8 mouse cellular contexts compared by ENCODE assay signal in the genomic region with DNA sequence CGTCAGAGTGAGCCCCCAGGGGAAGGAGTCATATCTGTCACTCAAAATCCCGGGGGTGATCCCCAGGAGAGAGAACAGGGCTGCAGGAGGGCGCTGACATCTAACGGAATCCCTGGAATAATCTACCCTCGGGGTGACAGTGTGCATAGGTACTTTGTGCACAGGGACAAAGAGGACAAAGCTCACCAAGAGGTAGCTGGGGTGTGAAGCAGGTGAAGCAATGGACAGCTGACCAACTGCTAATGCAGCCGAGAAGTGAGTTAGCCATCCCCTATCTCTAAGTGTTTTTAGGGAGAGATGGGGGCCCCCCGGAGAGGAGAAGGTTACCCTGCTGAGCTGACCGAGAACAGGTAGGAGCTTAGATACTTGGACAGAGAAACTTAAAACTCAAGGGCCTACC. TPM values are rescaled to one million over a fixed set of nuclear protein-coding genes. Genes with fewer than 3 reads are reported as not detected.
DNase-seq lines count a peak whose midpoint lies in the region; ATAC-seq and TF ChIP-seq lines count a peak whose summit lies in the region.

No protein-coding gene starts in this region.

- H3K9ac ChIP-seq in heart, embryonic 13.5 days = peak overlapping the region; percentile 99
- peak overlapping the region; percentile 99 for H3K9ac ChIP-seq in MEL (ENCODE audit: control insufficient read depth, low read depth, low read length, poor library complexity, severe bottlenecking)
- peak overlapping the region; percentile 98 for H3K9ac ChIP-seq in hindbrain, embryonic 12.5 days

- no peak for ATAC-seq in heart, embryonic 13.5 days (ENCODE audit: extremely low read depth, insufficient number of reproducible peaks, low FRiP score, low TSS enrichment)
- no peak for ATAC-seq in hindbrain, embryonic 12.5 days (ENCODE audit: low FRiP score)

- 24% methylated on average over 8 of the region's 8 CpGs for WGBS in heart, embryonic 13.5 days
- 25% methylated on average over 8 of the region's 8 CpGs for WGBS in hindbrain, embryonic 12.5 days
- 24% methylated on average over 8 of the region's 8 CpGs for WGBS in midbrain, embryonic 10.5 days

- peaks cover 23% of the 10 kb centered on the region for H3K79me2 ChIP-seq in MEL (ENCODE audit: control insufficient read depth, insufficient read depth, low read length, poor library complexity)

- H3K4me1 ChIP-seq in heart, embryonic 13.5 days = peaks cover 23% of the 10 kb centered on the region
- peaks cover 0 to 16% of the 10 kb centered on the region in 2 experiments; a peak in 3 of 4 replicates for H3K4me1 ChIP-seq in MEL (ENCODE audit: control insufficient read depth in 1 of 2, insufficient read depth in 2 of 2, low read length in 2 of 2)
- peaks cover 26% of the 10 kb centered on the region for H3K4me1 ChIP-seq in hindbrain, embryonic 12.5 days
- H3K4me1 ChIP-seq in midbrain, embryonic 10.5 days = peaks cover 31% of the 10 kb centered on the region

- H3K27ac ChIP-seq in heart, embryonic 13.5 days (replicated peaks) = peak overlapping the region; percentile 89
- H3K27ac ChIP-seq in MEL (ENCODE audit: control insufficient read depth, low read depth, low read length) = peak overlapping the region; percentile 11
- peak overlapping the region; percentile 87; the same call in 1 of the 2 replicates for H3K27ac ChIP-seq in hindbrain, embryonic 12.5 days
- H3K27ac ChIP-seq in midbrain, embryonic 10.5 days (replicated peaks) = peak overlapping the region; percentile 96

- peak overlapping the region; percentile 89 for H3K4me3 ChIP-seq in heart, embryonic 13.5 days
- H3K4me3 ChIP-seq in MEL (ENCODE audit: control insufficient read depth in 1 of 2, insufficient read depth in 1 of 2, low read depth in 2 of 2, low read length in 2 of 2) = peak overlapping the region; percentile 97 to 99
- peak overlapping the region; percentile 100 for H3K4me3 ChIP-seq in hindbrain, embryonic 12.5 days
- H3K4me3 ChIP-seq in midbrain, embryonic 10.5 days = peak overlapping the region; percentile 88

- no peak for TF ChIP-seq POLR2A in MEL (IDR thresholded peaks at IDR 0.05; ENCODE audit: control insufficient read depth in 1 of 2, insufficient read depth in 1 of 2, low read depth in 1 of 2, low read length in 2 of 2, poor library complexity in 1 of 2)

- no peak for DNase-seq in heart, adult 8-10 months (ENCODE audit: low spot score)
- DNase-seq in MEL (ENCODE audit: low read depth, low spot score) = no peak
- no peak for DNase-seq in midbrain, embryonic 10.5 days (ENCODE audit: low spot score)
- no peak for DNase-seq in urinary bladder, adult 18-20 months (ENCODE audit: low spot score in 2 of 2)
- DNase-seq in spleen, postnatal 36 days (ENCODE audit: low spot score in 2 of 2) = no peak
- no peak for DNase-seq in adrenal gland, postnatal 4 days (ENCODE audit: low spot score in 2 of 2)

- no peak for TF ChIP-seq EP300 in MEL (IDR thresholded peaks at IDR 0.05; ENCODE audit: low read depth in 1 of 2, low read length in 2 of 2)

- TF ChIP-seq RAD21 in MEL (IDR thresholded peaks at IDR 0.05; ENCODE audit: low read depth, low read length) = no peak

- H3K36me3 ChIP-seq in heart, embryonic 13.5 days = peaks cover 47% of the 10 kb centered on the region
- H3K36me3 ChIP-seq in MEL (ENCODE audit: control insufficient read depth in 1 of 2, insufficient read depth in 2 of 2, low read length in 2 of 2) = peaks cover 0 to 8% of the 10 kb centered on the region in 2 experiments; a peak in 2 of 4 replicates
- H3K36me3 ChIP-seq in hindbrain, embryonic 12.5 days = peaks cover 39% of the 10 kb centered on the region
- peaks cover 49% of the 10 kb centered on the region for H3K36me3 ChIP-seq in midbrain, embryonic 10.5 days

- peaks cover 27% of the 10 kb centered on the region for H3K9me3 ChIP-seq in heart, embryonic 13.5 days
- H3K9me3 ChIP-seq in MEL (replicated peaks; ENCODE audit: insufficient read depth, low read length) = no peaks in the 10 kb centered on the region
- H3K9me3 ChIP-seq in hindbrain, embryonic 12.5 days (replicated peaks) = no peaks in the 10 kb centered on the region
- H3K9me3 ChIP-seq in midbrain, embryonic 10.5 days (replicated peaks) = peaks cover 5% of the 10 kb centered on the region; the same call in 1 of the 2 replicates

- no peak for TF ChIP-seq CTCF in MEL (IDR thresholded peaks at IDR 0.05 in 2 of 3, conservative IDR thresholded peaks at IDR 0.05 in 1 of 3; ENCODE audit: control insufficient read depth in 1 of 3, insufficient read depth in 1 of 3, low read depth in 2 of 3, low read length in 3 of 3, poor library complexity in 1 of 3, severe bottlenecking in 1 of 3)

- peak overlapping the region; percentile 77 for H3K4me2 ChIP-seq in heart, embryonic 13.5 days
- H3K4me2 ChIP-seq in hindbrain, embryonic 12.5 days (replicated peaks) = peak overlapping the region; percentile 82

- no peaks in the 10 kb centered on the region for H3K27me3 ChIP-seq in heart, embryonic 13.5 days (replicated peaks)
- no peaks in the 10 kb centered on the region for H3K27me3 ChIP-seq in MEL (ENCODE audit: control insufficient read depth in 1 of 2, insufficient read depth in 2 of 2, low read length in 2 of 2)
- no peaks in the 10 kb centered on the region for H3K27me3 ChIP-seq in hindbrain, embryonic 12.5 days
- no peaks in the 10 kb centered on the region for H3K27me3 ChIP-seq in midbrain, embryonic 10.5 days (ENCODE audit: low read depth, poor library complexity, severe bottlenecking)

TF ChIP-seq in MEL, 35 proteins besides CTCF, POLR2A, EP300 and RAD21:
- TF ChIP-seq MYB (IDR thresholded peaks at IDR 0.05; ENCODE audit: low read depth, low read length) (no peak), JUND (IDR thresholded peaks at IDR 0.05; ENCODE audit: low read depth, low read length) (no peak), ZMIZ1 (IDR thresholded peaks at IDR 0.05; ENCODE audit: low read depth, low read length) (no peak), TBP (IDR thresholded peaks at IDR 0.05; ENCODE audit: low read depth, low read length) (no peak)
TF ChIP-seq in MEL: peak in this region for 0.

RNA-seq across cellular contexts. Expression of gene Zfp629, which starts 1.5 kb away (rescaled TPM):
- polyA plus RNA-seq in heart, embryonic 13.5 days (2015; fragmentation: Nextera tagmentation; extraction: Ambion mirVana) = 8.4 and 9.5 TPM in 2 replicates
- 10 to 100 TPM; 19.9 to 23.4 (median 20.0) TPM for total RNA-seq in heart, adult 8-10 months (2022)
- 9.4 and 12.6 TPM in 2 replicates for total RNA-seq in MEL (2012; rRNA removed)
- polyA plus RNA-seq in MEL (2012; ENCODE audit: insufficient read depth in 1 of 2, insufficient read length in 2 of 2, low read depth in 1 of 2, low replicate concordance in 2 of 2, missing spikeins in 1 of 2) = 10 to 100 TPM in 1 of 2 experiments, not detected in 1; 10.8 TPM
- polyA plus RNA-seq in hindbrain, embryonic 12.5 days (2016; fragmentation: Nextera tagmentation; extraction: Ambion mirVana) = 35.8 and 37.2 TPM in 2 replicates
- 32.2 and 37.1 TPM in 2 replicates for polyA plus RNA-seq in midbrain, embryonic 10.5 days (2016; fragmentation: Nextera tagmentation; extraction: Ambion mirVana)
- total RNA-seq in adrenal gland, postnatal 4 days (2021) = 10 to 100 TPM; 29.4 to 31.6 TPM

RNA-seq across cellular contexts. Expression of gene Rnf40, which starts 25.5 kb away (rescaled TPM):
- polyA plus RNA-seq in heart, embryonic 13.5 days (2015; fragmentation: Nextera tagmentation; extraction: Ambion mirVana) = 25.7 and 26.9 TPM in 2 replicates
- 10 to 100 TPM; 38.1 to 42.6 (median 40.3) TPM for total RNA-seq in heart, adult 8-10 months (2022)
- 43.8 and 49.5 TPM in 2 replicates for total RNA-seq in MEL (2012; rRNA removed)
- polyA plus RNA-seq in MEL (2012; ENCODE audit: insufficient read depth in 1 of 2, insufficient read length in 2 of 2, low read depth in 1 of 2, low replicate concordance in 2 of 2, missing spikeins in 1 of 2) = 10 to 100 TPM in 1 of 2 experiments, not detected in 1; 75.1 TPM
- 67.3 and 75.4 TPM in 2 replicates for polyA plus RNA-seq in hindbrain, embryonic 12.5 days (2016; fragmentation: Nextera tagmentation; extraction: Ambion mirVana)
- 56.7 and 59.6 TPM in 2 replicates for polyA plus RNA-seq in midbrain, embryonic 10.5 days (2016; fragmentation: Nextera tagmentation; extraction: Ambion mirVana)
- 10 to 100 TPM; 85.1 to 89.5 TPM for total RNA-seq in adrenal gland, postnatal 4 days (2021)

RNA-seq across cellular contexts. Expression of gene Ccdc189, which starts 25.7 kb away (rescaled TPM):
- 7.8 and 8.4 TPM in 2 replicates for polyA plus RNA-seq in heart, embryonic 13.5 days (2015; fragmentation: Nextera tagmentation; extraction: Ambion mirVana)
- total RNA-seq in heart, adult 8-10 months (2022) = 10 to 100 TPM; 10.1 to 15.2 (median 14.4) TPM
- 3.6 and 6.9 TPM in 2 replicates for total RNA-seq in MEL (2012; rRNA removed)
- 1 to 10 TPM in 1 of 2 experiments, not detected in 1; 4.2 TPM for polyA plus RNA-seq in MEL (2012; ENCODE audit: insufficient read depth in 1 of 2, insufficient read length in 2 of 2, low read depth in 1 of 2, low replicate concordance in 2 of 2, missing spikeins in 1 of 2)
- polyA plus RNA-seq in hindbrain, embryonic 12.5 days (2016; fragmentation: Nextera tagmentation; extraction: Ambion mirVana) = 13.0 and 17.0 TPM in 2 replicates
- 14.4 and 16.9 TPM in 2 replicates for polyA plus RNA-seq in midbrain, embryonic 10.5 days (2016; fragmentation: Nextera tagmentation; extraction: Ambion mirVana)
- 10 to 100 TPM; 11.9 to 13.5 TPM for total RNA-seq in adrenal gland, postnatal 4 days (2021)

RNA-seq across cellular contexts. Expression of gene Phkg2, which starts 41.0 kb away (rescaled TPM):
- 30.2 and 34.3 TPM in 2 replicates for polyA plus RNA-seq in heart, embryonic 13.5 days (2015; fragmentation: Nextera tagmentation; extraction: Ambion mirVana)
- total RNA-seq in heart, adult 8-10 months (2022) = 10 to 100 TPM; 12.1 to 20.9 (median 17.3) TPM
- total RNA-seq in MEL (2012; rRNA removed) = 22.9 and 23.3 TPM in 2 replicates
- polyA plus RNA-seq in MEL (2012; ENCODE audit: insufficient read depth in 1 of 2, insufficient read length in 2 of 2, low read depth in 1 of 2, low replicate concordance in 2 of 2, missing spikeins in 1 of 2) = 10 to 100 TPM in 1 of 2 experiments, not detected in 1; 70.8 TPM
- 49.1 and 50.8 TPM in 2 replicates for polyA plus RNA-seq in hindbrain, embryonic 12.5 days (2016; fragmentation: Nextera tagmentation; extraction: Ambion mirVana)
- 46.9 and 48.3 TPM in 2 replicates for polyA plus RNA-seq in midbrain, embryonic 10.5 days (2016; fragmentation: Nextera tagmentation; extraction: Ambion mirVana)
- total RNA-seq in adrenal gland, postnatal 4 days (2021) = 10 to 100 TPM; 49.3 to 60.9 TPM

RNA-seq across cellular contexts. Expression of gene Tmem265, which starts 52.9 kb away (rescaled TPM):
- polyA plus RNA-seq in heart, embryonic 13.5 days (2015; fragmentation: Nextera tagmentation; extraction: Ambion mirVana) = 0.47 and 3.5 TPM in 2 replicates
- total RNA-seq in heart, adult 8-10 months (2022) = not detected
- not detected in 2 replicates for total RNA-seq in MEL (2012; rRNA removed)
- not detected for polyA plus RNA-seq in MEL (2012; ENCODE audit: insufficient read depth in 1 of 2, insufficient read length in 2 of 2, low read depth in 1 of 2, low replicate concordance in 2 of 2, missing spikeins in 1 of 2)
- 5.4 and 6.3 TPM in 2 replicates for polyA plus RNA-seq in hindbrain, embryonic 12.5 days (2016; fragmentation: Nextera tagmentation; extraction: Ambion mirVana)
- 7.2 and 8.2 TPM in 2 replicates for polyA plus RNA-seq in midbrain, embryonic 10.5 days (2016; fragmentation: Nextera tagmentation; extraction: Ambion mirVana)
- not detected for total RNA-seq in adrenal gland, postnatal 4 days (2021)

Comparison
In these comparisons a context has a peak if more than half of its experiments do, and no peak if none do; other contexts are left out.
1. H3K27ac ChIP-seq: peak in every context shown above with its lines; median percentile 96 in midbrain, embryonic 10.5 days; 89 in heart, embryonic 13.5 days; 87 in hindbrain, embryonic 12.5 days; 11 in MEL.